Mouse (Mus musculus) heart, embryonic 15.5 days (tissue): ENCODE measurements around the gene Gcsh. TPM values are rescaled to one million over a fixed set of nuclear protein-coding genes. Genes with fewer than 3 reads are reported as not detected.

Experiments used
- ATAC-seq: fragments of 200-750 bp; cut with Nextera tagmentation; replicated peaks from 2 replicates; pipeline ENCODE4 v1.8.0; 2017; ENCODE audit warnings: low read depth, moderate TSS enrichment; ENCODE audit not compliant: insufficient number of reproducible peaks, insufficient read depth, low FRiP score
- H3K27ac ChIP-seq: fragments of 300-500 bp; sonication (generic); 2 replicates; pipeline ENCODE4 v1.5.1; 2015; ENCODE audit warnings: mild to moderate bottlenecking, inconsistent platforms
- H3K27me3 ChIP-seq: fragments of 300-500 bp; sonication (generic); 2 replicates; pipeline ENCODE4 v1.6.1; 2015; ENCODE audit warnings: inconsistent platforms
- H3K36me3 ChIP-seq: fragments of 300-500 bp; sonication (generic); 2 replicates; pipeline ENCODE4 v1.6.1; 2015; ENCODE audit warnings: mild to moderate bottlenecking, inconsistent platforms
- H3K4me1 ChIP-seq: fragments of 300-500 bp; sonication (generic); replicated peaks from 2 replicates; pipeline ENCODE4 v1.6.1; 2015; ENCODE audit warnings: inconsistent platforms
- H3K4me2 ChIP-seq: fragments of 300-500 bp; sonication (generic); 2 replicates; pipeline ENCODE4 v1.6.1; 2015; ENCODE audit warnings: inconsistent platforms, mild to moderate bottlenecking, moderate library complexity
- H3K4me3 ChIP-seq: fragments of 300-500 bp; sonication (generic); 2 replicates; pipeline ENCODE4 v1.5.1; 2015; ENCODE audit warnings: mild to moderate bottlenecking, inconsistent platforms
- H3K9ac ChIP-seq: fragments of 300-500 bp; sonication (generic); 2 replicates; pipeline ENCODE4 v1.6.1; 2015; ENCODE audit warnings: mild to moderate bottlenecking, inconsistent platforms
- H3K9me3 ChIP-seq: fragments of 300-500 bp; sonication (generic); replicated peaks from 2 replicates; pipeline ENCODE4 v1.6.1; 2016; ENCODE audit warnings: inconsistent platforms
- WGBS: fragments of 180-500 bp; shearing (Covaris S2); methylation state at CpG from one replicate; pipeline ENCODE4 v1.1.7; 2015; ENCODE audit warnings: mixed read lengths; 5-methylcytosine and 5-hydroxymethylcytosine counted together
- polyA plus RNA-seq: library from polyadenylated mRNA; unstranded; fragments of >200 nt; fragmentation: Nextera tagmentation; extraction: Ambion mirVana; gene quantifications from 2 replicates; pipeline ENCODE4 v1.2.1, GENCODE M21; 2015

Gene Gcsh
- polyA plus RNA-seq: 66.1 and 78.2 TPM in 2 replicates

DNA sequence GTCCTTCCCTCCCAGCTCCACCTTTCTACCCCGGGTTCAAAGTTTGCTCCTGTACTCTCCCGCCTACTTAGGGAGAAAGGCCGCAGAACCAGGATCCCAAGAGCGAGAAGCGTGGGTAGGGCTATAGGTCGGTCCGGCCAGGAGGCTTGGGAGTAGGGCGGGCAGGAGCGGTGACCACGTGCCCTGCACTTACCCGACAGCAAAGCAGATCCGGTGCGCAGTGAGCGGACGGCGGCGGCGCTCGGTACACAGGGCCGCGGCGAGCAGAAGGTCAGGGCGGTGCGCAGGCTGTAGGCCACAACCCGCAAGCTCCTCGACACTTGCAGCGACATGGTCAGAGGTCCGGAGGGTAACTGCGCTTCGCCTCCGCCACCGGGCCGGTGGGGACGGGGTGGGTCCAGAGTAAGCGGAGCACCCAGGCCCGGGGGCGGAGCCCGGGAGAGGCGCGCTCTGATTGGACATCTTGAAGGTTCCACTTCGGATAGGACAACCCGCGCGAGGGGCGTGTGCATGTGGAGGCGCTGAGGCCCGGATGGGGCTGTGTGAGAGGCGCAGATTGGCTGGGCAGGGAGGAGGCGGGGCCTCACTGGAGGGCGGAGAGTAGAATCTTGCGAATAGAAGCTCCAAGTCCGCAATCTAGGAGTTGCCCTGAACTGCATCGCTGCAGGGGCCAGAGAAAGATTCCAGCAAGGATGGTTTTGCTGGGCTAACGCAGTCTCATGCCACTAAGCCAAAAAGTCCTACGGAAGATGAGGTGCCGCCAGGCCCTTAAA lies at the start of gene Gcsh:
Gene Gcsh (minus strand): TSS at position 443 of the 773 bp plus-strand sequence.
- H3K4me2 ChIP-seq: peak within 1 kb of the TSS; percentile 96
- H3K4me3 ChIP-seq: peak within 1 kb of the TSS; percentile 64
- peak within 1 kb of the TSS; percentile 79 for H3K27ac ChIP-seq
- ATAC-seq: peak; percentile 100
- under 1% methylated on average over 56 of the region's 56 CpGs for WGBS
- peak within 1 kb of the TSS; percentile 71 for H3K9ac ChIP-seq
- H3K4me1 ChIP-seq: peaks cover 16% of the 10 kb centered on the region
- H3K9me3 ChIP-seq: no peaks in the 10 kb centered on the region
- H3K27me3 ChIP-seq: no peaks in the 10 kb centered on the region
- no peaks in the 10 kb centered on the region for H3K36me3 ChIP-seq

DNA sequence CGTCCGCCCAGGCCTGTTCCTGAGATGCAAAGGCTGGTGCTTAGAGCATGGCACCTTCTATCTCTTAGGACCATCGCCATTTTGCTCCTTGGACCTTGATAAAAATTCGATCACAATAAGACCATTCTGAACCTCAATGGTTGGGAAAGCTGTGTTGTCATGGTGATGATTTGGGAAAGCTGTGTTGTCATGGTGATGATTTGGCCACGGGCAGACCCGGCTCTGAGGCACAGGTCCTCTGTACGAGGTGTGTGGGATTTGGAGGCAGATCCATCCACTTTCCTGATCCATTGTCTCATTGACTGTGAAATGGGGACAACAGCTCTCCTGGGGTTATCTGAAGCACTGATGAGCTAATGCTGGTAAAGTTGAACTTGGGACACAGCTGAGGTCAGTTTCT lies 46.5 kb upstream of the Gcsh start:
- Histone ChIP-seq H3K9me3 (no peaks in the 10 kb centered on the region), H3K4me3 (no peak overlapping the region), H3K4me1 (no peaks in the 10 kb centered on the region), H3K36me3 (no peaks in the 10 kb centered on the region), H3K27me3 (peaks cover 9% of the 10 kb centered on the region; the same call in 1 of the 2 replicates), H3K4me2 (no peak overlapping the region), H3K27ac (no peak overlapping the region), H3K9ac (no peak overlapping the region)
- no peak for ATAC-seq
- 75% methylated on average over 7 of the region's 7 CpGs for WGBS

DNA sequence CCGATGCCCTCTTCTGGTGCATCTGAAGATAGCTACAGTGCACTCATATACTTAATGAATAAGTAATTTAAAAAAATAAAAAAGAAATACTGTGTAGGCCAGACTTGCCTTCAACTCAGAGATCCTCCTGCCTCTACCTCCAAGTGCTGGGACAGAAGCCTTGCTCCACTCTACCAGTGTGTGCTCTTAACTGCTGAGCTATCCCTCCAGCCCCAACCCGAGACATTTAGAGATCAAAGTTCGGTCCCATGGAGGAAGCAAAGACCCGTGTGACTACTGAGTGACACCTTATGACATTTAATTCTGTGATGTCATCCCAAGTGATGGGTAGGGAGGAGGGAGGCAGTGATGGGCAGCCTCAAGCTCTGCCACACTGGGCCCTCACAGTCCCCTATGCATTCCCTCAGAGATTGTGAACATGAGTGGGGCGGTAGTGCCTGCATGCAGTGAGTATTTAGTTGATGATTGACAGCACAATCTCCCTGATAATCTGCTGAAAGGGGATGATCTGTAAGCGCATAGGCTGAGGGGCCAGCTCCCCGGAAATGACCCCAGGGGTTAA lies 44.1 kb upstream of the Gcsh start:
- Histone ChIP-seq H3K9ac (no peak overlapping the region), H3K9me3 (no peaks in the 10 kb centered on the region), H3K27ac (no peak overlapping the region), H3K4me3 (no peak overlapping the region), H3K4me2 (no peak overlapping the region), H3K36me3 (no peaks in the 10 kb centered on the region), H3K4me1 (no peaks in the 10 kb centered on the region), H3K27me3 (0 out of 2 replicates have a peak, but pooled peaks cover 4% of the 10 kb centered on the region)
- 79% methylated on average over 7 of the region's 7 CpGs for WGBS
- ATAC-seq: no peak

DNA sequence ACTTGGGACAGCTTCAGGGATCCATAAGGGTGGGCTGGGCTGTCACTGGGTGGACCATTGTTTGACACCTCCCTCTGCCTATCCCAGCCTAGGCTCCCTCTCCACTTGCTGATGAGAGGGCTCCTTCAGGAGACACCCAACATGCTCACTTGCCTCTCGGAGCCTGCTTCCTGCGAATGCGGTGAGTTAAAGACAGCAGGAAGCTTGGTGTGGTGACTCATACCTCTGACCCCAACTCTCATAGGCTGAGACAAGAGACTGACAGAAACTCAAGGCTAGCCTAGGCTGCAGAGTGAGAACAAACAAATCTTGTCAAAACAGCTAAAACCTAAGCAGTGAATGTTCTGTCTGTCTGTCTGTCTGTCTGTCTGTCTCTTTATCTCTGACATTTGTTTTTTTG lies 40.1 kb upstream of the Gcsh start:
- Histone ChIP-seq H3K4me3 (no peak overlapping the region), H3K9me3 (no peaks in the 10 kb centered on the region), H3K27me3 (no peaks in the 10 kb centered on the region), H3K4me1 (no peaks in the 10 kb centered on the region), H3K27ac (no peak overlapping the region), H3K36me3 (no peaks in the 10 kb centered on the region), H3K9ac (no peak overlapping the region), H3K4me2 (no peak overlapping the region)
- no peak for ATAC-seq
- 39% methylated on average over 3 of the region's 3 CpGs for WGBS

DNA sequence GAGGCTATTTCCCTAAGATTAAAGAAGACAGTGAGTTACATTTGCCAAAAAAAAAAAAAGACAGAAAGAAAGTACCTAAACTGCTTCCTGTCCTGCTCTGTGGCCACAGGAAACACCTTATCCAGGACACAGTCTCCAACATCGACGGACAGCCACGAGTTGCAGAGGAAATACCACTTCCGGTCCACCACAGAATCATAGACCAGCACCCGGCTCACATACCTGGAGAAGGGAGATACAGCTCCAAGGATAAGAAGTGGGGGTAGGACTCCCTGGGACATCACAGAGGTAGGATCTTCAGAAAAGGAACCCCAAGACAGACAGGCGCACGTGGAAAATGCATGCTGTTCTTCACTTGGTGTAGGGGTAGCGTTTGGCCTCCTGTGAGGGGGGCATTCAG lies 39.3 kb upstream of the Gcsh start:
- WGBS: 62% methylated on average over 8 of the region's 8 CpGs
- H3K4me3 ChIP-seq: no peak overlapping the region
- no peak for ATAC-seq

DNA sequence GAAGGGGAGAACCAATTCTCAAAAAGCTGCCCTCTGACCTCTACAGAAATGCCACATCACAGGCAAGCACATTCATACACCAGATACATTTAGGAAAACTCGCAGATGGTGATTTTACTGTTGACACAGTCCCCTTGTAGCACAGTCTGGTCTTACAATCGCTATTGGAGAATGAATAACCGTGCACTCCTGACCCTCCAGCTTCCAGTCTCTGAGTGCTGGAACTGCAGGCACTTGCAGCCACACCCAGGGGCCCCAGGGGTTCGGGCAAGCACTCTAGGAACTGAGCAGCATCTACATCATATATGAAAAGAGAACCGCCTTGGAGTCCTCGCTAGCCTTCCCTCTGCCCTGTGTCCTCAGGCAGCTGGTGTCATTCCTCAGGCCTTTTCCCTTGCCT lies 38.1 kb upstream of the Gcsh start:
- H3K4me2 ChIP-seq: no peak overlapping the region
- H3K27me3 ChIP-seq: no peaks in the 10 kb centered on the region
- no peaks in the 10 kb centered on the region for H3K9me3 ChIP-seq
- 53% methylated on average over 6 of the region's 6 CpGs for whole genome bisulfite sequencing
- H3K9ac ChIP-seq: no peak overlapping the region
- H3K4me1 ChIP-seq: no peaks in the 10 kb centered on the region
- H3K27ac ChIP-seq: no peak overlapping the region
- H3K36me3 ChIP-seq: no peaks in the 10 kb centered on the region
- H3K4me3 ChIP-seq: no peak overlapping the region
- ATAC-seq: no peak

More for the DNA sequence above, 39.3 kb upstream of the Gcsh start:
- H3K4me2 ChIP-seq: no peak overlapping the region
- no peak overlapping the region for H3K27ac ChIP-seq
- no peaks in the 10 kb centered on the region for H3K9me3 ChIP-seq
- H3K4me1 ChIP-seq: no peaks in the 10 kb centered on the region
- H3K36me3 ChIP-seq: no peaks in the 10 kb centered on the region
- no peak overlapping the region for H3K9ac ChIP-seq
- no peaks in the 10 kb centered on the region for H3K27me3 ChIP-seq

DNA sequence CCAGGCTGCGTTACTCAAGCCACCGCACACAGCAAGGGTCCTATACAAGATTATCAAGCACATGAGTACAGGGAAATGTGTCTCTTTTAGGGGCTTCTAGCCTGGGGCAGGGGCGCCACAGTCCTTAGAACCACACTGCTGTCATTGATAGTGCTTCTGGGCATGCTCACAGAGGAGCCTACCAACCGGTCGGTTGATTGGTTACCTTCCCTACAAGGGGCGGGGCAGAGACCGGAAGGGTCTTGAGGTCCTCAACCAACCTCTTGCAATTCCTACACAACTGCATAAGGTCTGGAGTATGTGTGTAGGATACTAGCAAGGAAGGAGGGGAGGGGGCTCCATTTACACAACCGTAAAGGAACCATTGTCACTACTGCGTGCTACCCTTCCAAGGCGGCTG lies 35.3 kb upstream of the Gcsh start:
- 85% methylated on average over 10 of the region's 10 CpGs for WGBS
- H3K4me3 ChIP-seq: no peak overlapping the region
- H3K4me1 ChIP-seq: no peaks in the 10 kb centered on the region
- H3K36me3 ChIP-seq: no peaks in the 10 kb centered on the region
- no peaks in the 10 kb centered on the region for H3K9me3 ChIP-seq
- H3K27ac ChIP-seq: no peak overlapping the region
- H3K4me2 ChIP-seq: no peak overlapping the region
- H3K27me3 ChIP-seq: no peaks in the 10 kb centered on the region
- no peak overlapping the region for H3K9ac ChIP-seq
- no peak for ATAC-seq

DNA sequence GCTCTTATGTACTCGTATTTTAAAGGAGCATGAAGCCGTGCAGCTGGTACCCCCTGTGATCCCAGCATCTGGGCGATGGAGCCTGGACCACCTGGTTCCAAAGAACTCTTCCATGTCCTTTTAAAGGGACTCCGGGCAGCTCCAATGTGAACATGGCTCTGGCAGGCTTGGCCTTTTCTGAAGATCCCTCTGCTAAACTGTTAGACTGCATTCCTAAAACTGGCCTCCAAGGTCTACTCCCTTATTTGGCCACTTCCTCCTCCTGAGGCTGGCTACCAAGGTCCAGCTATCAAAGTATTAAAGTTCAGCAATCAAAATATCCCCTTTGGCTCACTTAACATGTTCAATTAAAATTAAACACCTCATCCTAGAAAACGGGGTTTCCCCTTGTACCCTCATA lies 34.3 kb upstream of the Gcsh start:
- ATAC-seq: no peak
- Histone ChIP-seq H3K4me2 (no peak overlapping the region), H3K4me1 (no peaks in the 10 kb centered on the region), H3K36me3 (no peaks in the 10 kb centered on the region), H3K4me3 (no peak overlapping the region), H3K9me3 (no peaks in the 10 kb centered on the region), H3K27me3 (no peaks in the 10 kb centered on the region), H3K9ac (no peak overlapping the region), H3K27ac (no peak overlapping the region)
- WGBS: 88% methylated on average over 5 of the region's 5 CpGs

DNA sequence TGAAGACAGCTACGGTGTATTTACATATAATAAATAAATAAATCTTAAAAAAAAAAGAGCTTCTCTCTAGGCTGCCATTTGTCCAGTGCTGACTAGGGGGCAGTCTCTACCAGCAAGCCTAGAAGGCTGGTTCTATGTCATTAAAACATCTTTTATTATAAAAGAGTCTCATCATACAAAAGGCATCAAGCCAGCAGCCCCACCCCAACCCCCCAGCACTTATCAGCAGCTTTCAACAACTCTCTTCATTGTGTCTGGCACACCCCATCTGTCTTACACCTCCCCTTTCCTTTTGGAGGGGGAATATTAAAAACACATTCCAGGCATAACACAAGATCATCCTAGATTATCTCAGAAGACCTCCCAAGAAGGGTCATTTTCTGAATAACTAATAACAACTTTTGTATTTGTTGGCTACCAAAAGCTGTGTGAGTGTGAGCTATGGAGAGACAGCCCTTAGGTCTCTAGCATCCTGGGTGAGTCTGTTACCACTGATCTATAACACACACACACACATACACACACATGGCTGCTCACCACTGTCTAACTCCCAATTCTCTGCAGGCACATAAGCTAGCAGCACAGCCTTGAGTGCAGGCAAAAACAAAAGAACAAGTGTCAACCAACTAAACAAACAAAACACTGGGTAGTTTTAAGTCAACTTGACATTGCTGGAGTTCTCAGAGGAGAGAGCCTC lies 29.1 kb upstream of the Gcsh start:
- ATAC-seq: no peak
- Histone ChIP-seq H3K27me3 (no peaks in the 10 kb centered on the region), H3K4me3 (no peak overlapping the region), H3K4me1 (no peaks in the 10 kb centered on the region), H3K36me3 (no peaks in the 10 kb centered on the region), H3K9me3 (no peaks in the 10 kb centered on the region), H3K27ac (no peak overlapping the region), H3K4me2 (no peak overlapping the region), H3K9ac (no peak overlapping the region)
- 57% methylated on average over 1 of the region's 1 CpGs for WGBS

DNA sequence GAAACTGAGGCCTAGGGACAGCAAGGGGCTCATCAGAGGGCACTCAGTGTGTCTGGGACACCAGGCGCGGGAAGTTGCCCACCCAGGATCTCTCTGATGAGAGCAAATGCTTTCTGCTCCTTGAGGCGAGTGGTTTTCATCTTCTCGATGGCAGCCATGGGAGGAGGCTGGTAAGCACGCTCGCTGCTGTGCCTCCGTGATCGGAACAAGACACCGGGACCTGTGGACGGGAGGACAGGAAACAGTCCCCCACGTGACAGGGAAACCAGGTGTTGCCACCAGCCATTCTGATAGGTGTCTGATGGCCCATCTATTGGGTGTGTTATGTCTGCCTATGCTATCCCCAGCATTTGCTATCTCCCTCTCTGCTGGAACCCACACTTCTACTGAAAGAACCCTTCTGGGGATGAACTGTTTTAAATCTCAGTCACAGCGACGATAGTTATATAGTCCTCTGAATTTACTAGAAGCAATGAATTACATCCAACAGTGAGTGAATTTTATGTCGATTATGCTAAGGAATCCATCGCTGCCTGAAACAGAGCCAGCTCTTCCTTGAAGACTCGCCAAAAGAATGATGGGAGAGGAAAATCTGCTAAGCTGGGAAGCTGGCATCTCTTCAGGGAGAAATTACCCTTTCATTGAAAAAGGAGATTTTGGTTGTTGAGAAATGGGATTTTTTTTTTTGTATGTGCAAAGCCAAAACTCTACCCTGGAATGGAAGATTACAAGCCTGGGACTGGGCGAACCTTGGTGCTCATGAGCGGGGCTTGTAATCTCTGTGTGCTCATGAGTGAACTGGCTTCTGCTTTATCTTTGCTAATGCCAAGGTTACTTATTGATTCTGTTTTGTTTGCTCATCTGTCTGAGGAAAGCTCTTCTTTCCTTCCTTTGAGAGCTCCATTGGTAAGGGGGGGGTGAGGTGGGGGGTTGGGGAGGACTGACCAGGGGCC lies 26.3 kb upstream of the Gcsh start:
- Histone ChIP-seq H3K27ac (no peak overlapping the region), H3K9me3 (no peaks in the 10 kb centered on the region), H3K4me2 (no peak overlapping the region), H3K36me3 (no peaks in the 10 kb centered on the region), H3K27me3 (0 out of 2 replicates have a peak, but pooled peaks cover 2% of the 10 kb centered on the region), H3K4me1 (no peaks in the 10 kb centered on the region), H3K9ac (no peak overlapping the region), H3K4me3 (no peak overlapping the region)
- WGBS: 66% methylated on average over 18 of the region's 18 CpGs
- ATAC-seq: no peak

DNA sequence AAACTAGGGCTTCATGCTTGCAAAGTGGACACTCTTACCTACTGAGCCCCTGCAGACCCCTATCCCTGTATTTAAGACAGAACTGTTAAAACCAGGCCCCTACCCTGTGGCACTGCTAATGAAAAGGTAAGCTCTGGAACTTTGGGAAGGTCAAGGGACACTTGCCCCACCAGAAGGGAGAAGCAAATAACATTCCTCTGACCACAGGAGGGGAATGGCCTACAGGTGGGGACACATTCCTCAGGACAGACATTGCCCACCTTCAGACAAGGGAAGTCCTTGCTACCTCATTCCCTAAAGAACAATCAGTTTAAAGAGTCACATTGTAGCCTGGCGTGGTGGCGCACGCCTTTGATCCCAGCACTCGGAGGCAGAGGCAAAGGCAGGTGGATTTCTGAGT lies 24.6 kb upstream of the Gcsh start:
- WGBS: 91% methylated on average over 4 of the region's 4 CpGs
- Histone ChIP-seq H3K4me1 (no peaks in the 10 kb centered on the region), H3K36me3 (no peaks in the 10 kb centered on the region), H3K27me3 (0 out of 2 replicates have a peak, but pooled peaks cover 2% of the 10 kb centered on the region), H3K9ac (no peak overlapping the region), H3K4me2 (no peak overlapping the region), H3K27ac (no peak overlapping the region), H3K4me3 (no peak overlapping the region), H3K9me3 (no peaks in the 10 kb centered on the region)
- ATAC-seq: no peak
